Mouse (Mus musculus): ENCODE measurements around the gene Gpatch8. TPM values are rescaled to one million over a fixed set of nuclear protein-coding genes. Genes with fewer than 3 reads are reported as not detected.
A peak's percentile ranks its signal among the peaks of the same experiment; 100 is the strongest.

Gpatch8 gene
- polyA plus RNA-seq, 2 experiments: 38.2 to 43.0 TPM

DNA sequence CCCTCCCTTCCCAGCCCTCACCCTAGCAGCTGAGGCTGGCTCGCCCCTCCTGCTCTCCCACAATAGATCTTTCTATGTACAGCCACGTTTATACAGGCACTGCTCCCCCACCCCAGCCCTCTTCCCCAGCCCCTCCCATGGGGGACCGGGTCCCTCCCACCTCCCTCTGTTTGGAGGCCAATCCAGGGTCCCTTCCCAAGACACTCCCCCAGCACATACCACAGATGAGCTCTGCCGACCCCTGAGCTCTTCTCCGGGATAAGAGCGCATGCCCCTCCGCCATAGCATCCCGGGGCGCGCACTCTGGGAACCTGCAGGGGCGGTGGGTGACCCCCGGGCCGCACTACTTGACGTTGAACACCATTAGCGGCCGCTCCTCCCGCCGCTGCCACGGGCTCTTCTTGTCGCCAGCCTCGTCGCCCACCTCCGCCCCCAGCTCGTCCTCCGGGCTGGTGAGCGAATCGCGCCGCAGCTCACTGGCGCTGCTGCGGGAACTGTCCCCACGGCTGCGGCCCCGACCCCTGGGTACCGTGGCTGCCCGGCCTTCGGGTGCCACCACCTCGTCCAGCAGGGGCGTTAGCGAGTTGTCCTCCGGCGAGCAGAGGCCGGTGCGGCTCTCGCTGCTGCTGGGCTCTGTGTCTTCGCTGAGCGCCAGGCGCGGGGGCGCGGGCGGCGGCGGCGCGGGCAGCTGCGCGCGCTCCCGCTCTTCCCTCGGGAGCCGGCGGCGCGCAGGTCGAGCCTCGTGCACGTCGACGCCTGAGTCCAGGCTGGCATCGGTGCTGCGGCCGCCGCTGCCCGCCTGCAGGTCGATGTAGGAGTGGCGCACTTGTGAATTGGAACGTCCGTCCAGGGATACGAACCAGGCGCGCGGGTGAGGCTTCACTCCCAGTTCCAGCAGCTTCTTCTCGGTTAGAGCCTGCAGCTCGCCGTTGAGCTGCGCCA, 118.8 kb downstream of the Gpatch8 start:
- WGBS: 8% methylated on average over 65 of the region's 87 CpGs
- H3K9ac ChIP-seq (ENCODE audit: low read depth, low read length, severe bottlenecking): peak overlapping the region; percentile 52
- H3K27me3 ChIP-seq (ENCODE audit: control insufficient read depth, insufficient read depth, low read length): peaks cover 4% of the 10 kb centered on the region; the same call in 1 of the 2 replicates
- H3K4me1 ChIP-seq (ENCODE audit: control insufficient read depth, insufficient read depth, low read length): peaks cover 11% of the 10 kb centered on the region
- ATAC-seq (ENCODE audit: low FRiP score, low read depth): peak; percentile 17; the same call in 1 of the 2 replicates
- TF ChIP-seq POLR2A (IDR thresholded peaks at IDR 0.05; ENCODE audit: borderline replicate concordance, extremely low read depth, insufficient read depth, insufficient read length): no peak
- DNase-seq (ENCODE audit: low spot score): no peak
- H3K9me3 ChIP-seq (ENCODE audit: control insufficient read depth, low read length): no peaks in the 10 kb centered on the region
- H3K27ac ChIP-seq (replicated peaks; ENCODE audit: low read depth, low read length): no peak overlapping the region
- H3K4me3 ChIP-seq (replicated peaks; ENCODE audit: low read length): peak overlapping the region; percentile 38
- peak overlapping the region; percentile 80 for H3K4me2 ChIP-seq (replicated peaks; ENCODE audit: low read depth, low read length, severe bottlenecking)
- H3K36me3 ChIP-seq (ENCODE audit: control insufficient read depth, insufficient read depth, low read length): peaks cover 91% of the 10 kb centered on the region

DNA sequence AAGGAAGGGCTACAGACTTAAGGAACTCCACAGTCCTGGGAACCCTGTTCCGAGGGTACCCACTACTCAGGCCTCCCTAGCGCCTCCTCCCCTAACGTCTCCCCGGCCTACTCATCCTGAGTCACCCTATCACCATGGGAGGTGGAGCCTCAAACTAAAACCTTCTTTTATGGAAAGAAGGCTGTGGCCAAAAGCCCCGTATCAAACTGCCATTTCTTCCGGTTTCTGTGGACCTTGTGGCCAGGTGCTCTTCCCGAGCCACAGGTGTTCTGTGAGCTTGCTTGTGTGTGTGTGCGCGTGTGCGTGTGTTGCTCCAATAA, 119.8 kb downstream of the Gpatch8 start:
- Histone ChIP-seq H3K4me2 (replicated peaks; ENCODE audit: low read depth, low read length, severe bottlenecking) (no peak overlapping the region), H3K9ac (ENCODE audit: low read depth, low read length, severe bottlenecking) (no peak overlapping the region), H3K27me3 (ENCODE audit: control insufficient read depth, insufficient read depth, low read length) (peaks cover 4% of the 10 kb centered on the region; the same call in 1 of the 2 replicates), H3K4me1 (ENCODE audit: control insufficient read depth, insufficient read depth, low read length) (peaks cover 14% of the 10 kb centered on the region), H3K9me3 (ENCODE audit: control insufficient read depth, low read length) (no peaks in the 10 kb centered on the region), H3K27ac (replicated peaks; ENCODE audit: low read depth, low read length) (no peak overlapping the region), H3K4me3 (replicated peaks; ENCODE audit: low read length) (no peak overlapping the region), H3K36me3 (ENCODE audit: control insufficient read depth, insufficient read depth, low read length) (peaks cover 81% of the 10 kb centered on the region)
- ATAC-seq (ENCODE audit: low FRiP score, low read depth) (no peak), DNase-seq (ENCODE audit: low spot score) (no peak)
- no peak for TF ChIP-seq POLR2A (IDR thresholded peaks at IDR 0.05; ENCODE audit: borderline replicate concordance, extremely low read depth, insufficient read depth, insufficient read length)
- 81% methylated on average over 10 of the region's 10 CpGs for WGBS

DNA sequence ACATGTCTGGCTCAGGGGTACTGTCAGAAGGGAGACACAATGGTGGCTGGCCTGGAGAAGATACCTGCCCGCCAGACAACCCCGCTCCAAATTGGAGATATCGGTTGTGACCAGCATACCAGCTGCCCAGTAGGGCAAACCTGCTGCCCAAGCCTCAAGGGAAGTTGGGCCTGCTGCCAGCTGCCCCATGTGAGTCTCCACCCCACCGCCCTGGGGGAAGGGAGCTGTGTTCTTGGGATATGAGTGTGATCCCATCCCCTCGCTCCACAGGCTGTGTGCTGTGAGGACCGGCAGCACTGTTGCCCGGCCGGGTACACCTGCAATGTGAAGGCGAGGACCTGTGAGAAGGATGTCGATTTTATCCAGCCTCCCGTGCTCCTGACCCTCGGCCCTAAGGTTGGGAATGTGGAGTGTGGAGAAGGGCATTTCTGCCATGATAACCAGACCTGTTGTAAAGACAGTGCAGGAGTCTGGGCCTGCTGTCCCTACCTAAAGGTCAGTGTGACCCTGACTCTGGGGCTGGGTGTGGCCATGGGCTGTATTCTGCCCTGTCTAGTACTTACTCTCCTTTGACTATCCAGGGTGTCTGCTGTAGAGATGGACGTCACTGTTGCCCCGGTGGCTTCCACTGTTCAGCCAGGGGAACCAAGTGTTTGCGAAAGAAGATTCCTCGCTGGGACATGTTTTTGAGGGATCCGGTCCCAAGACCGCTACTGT, 120.3 kb downstream of the Gpatch8 start:
- no peak for TF ChIP-seq POLR2A (IDR thresholded peaks at IDR 0.05; ENCODE audit: borderline replicate concordance, extremely low read depth, insufficient read depth, insufficient read length)
- ATAC-seq (ENCODE audit: low FRiP score, low read depth) (no peak), DNase-seq (ENCODE audit: low spot score) (no peak)
- Histone ChIP-seq H3K36me3 (ENCODE audit: control insufficient read depth, insufficient read depth, low read length) (peaks cover 76% of the 10 kb centered on the region), H3K27ac (replicated peaks; ENCODE audit: low read depth, low read length) (no peak overlapping the region), H3K4me3 (replicated peaks; ENCODE audit: low read length) (no peak overlapping the region), H3K9me3 (ENCODE audit: control insufficient read depth, low read length) (no peaks in the 10 kb centered on the region), H3K9ac (ENCODE audit: low read depth, low read length, severe bottlenecking) (no peak overlapping the region), H3K4me2 (replicated peaks; ENCODE audit: low read depth, low read length, severe bottlenecking) (no peak overlapping the region), H3K4me1 (ENCODE audit: control insufficient read depth, insufficient read depth, low read length) (peaks cover 14% of the 10 kb centered on the region), H3K27me3 (ENCODE audit: control insufficient read depth, insufficient read depth, low read length) (peaks cover 4% of the 10 kb centered on the region; the same call in 1 of the 2 replicates)
- 93% methylated on average over 17 of the region's 18 CpGs for WGBS

DNA sequence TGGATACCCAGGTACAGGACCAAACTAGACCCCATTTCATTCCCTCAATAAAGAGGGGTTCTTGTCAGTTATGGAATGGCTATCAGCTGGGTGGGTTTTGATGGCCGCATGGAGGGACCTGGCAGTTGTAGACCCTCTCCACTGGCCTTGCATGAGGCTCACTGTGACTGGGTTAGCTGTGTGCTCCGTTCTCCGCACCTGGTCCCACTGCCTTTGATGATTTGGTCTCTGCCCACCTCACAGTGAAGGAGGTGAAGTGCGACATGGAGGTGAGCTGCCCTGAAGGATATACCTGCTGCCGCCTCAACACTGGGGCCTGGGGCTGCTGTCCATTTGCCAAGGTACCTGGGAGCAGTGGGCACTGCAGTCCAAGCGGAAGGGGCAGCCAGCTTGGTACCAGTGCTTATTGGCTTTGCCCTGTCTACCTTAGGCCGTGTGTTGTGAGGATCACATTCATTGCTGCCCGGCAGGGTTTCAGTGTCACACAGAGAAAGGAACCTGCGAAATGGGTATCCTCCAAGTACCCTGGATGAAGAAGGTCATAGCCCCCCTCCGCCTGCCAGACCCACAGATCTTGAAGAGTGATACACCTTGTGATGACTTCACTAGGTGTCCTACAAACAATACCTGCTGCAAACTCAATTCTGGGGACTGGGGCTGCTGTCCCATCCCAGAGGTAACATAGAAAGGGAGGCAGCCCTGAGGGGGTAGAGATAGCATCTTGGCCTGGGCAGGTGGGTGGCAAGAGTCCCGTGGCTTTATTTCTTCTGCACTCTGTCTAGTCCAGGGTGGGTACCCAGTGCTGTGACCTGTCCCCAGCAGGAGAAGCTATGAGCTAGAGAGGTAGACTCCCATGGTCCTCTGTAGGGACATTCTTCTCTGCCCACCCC, 121.1 kb downstream of the Gpatch8 start:
- H3K36me3 ChIP-seq (ENCODE audit: control insufficient read depth, insufficient read depth, low read length): peaks cover 68% of the 10 kb centered on the region
- 91% methylated on average over 11 of the region's 11 CpGs for WGBS
- H3K9ac ChIP-seq (ENCODE audit: low read depth, low read length, severe bottlenecking): no peak overlapping the region
- H3K4me3 ChIP-seq (replicated peaks; ENCODE audit: low read length): no peak overlapping the region
- ATAC-seq (ENCODE audit: low FRiP score, low read depth): no peak
- no peak overlapping the region for H3K4me2 ChIP-seq (replicated peaks; ENCODE audit: low read depth, low read length, severe bottlenecking)
- H3K4me1 ChIP-seq (ENCODE audit: control insufficient read depth, insufficient read depth, low read length): peaks cover 14% of the 10 kb centered on the region
- H3K27me3 ChIP-seq (ENCODE audit: control insufficient read depth, insufficient read depth, low read length): peaks cover 4% of the 10 kb centered on the region; the same call in 1 of the 2 replicates
- no peak for TF ChIP-seq POLR2A (IDR thresholded peaks at IDR 0.05; ENCODE audit: borderline replicate concordance, extremely low read depth, insufficient read depth, insufficient read length)
- DNase-seq (ENCODE audit: low spot score): no peak
- H3K9me3 ChIP-seq (ENCODE audit: control insufficient read depth, low read length): no peaks in the 10 kb centered on the region
- H3K27ac ChIP-seq (replicated peaks; ENCODE audit: low read depth, low read length): no peak overlapping the region

Data from limb, embryonic 14.5 days (tissue).